Mouse (Mus musculus): ENCODE data around the gene Ogg1.

Gene Ogg1

DNA sequence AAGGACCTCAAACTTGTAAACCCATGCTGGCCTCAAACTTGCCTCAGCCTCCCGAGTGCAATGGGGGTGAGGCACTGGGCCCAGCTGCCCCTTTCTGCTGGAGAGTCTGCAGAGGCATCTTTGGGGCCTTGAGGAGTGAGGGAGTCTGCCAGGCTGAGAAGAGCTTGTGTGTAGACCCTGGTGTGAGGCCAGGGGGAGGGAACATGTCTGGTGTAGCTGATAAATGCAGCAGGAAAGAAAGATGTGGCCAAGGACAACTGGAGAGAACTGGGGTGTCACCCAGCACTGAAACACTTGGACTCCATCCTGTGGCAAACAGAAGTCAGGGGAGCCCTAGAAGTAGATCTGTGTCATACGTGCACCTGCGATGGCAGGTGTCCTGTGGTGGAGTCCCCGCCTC is 46.7 kb downstream of the Ogg1 start:
- DNase-seq = no peak

DNA sequence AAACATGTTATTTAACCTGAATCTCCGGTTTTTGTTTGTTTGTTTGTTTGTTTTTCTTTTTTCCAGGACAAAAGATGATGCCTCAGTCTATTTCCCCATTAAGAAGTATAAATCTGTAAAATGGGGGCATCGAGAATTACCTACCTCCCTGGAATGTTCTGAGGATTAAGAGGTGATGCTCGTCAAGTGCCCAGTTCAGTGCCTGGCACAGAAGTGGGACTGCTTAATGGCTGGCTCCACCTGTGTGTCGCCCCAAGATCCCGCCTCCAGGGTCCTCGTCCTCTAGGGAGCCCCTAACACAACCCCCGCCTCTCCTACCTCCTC is 50.4 kb downstream of the Ogg1 start:
- DNase-seq = no peak

DNA sequence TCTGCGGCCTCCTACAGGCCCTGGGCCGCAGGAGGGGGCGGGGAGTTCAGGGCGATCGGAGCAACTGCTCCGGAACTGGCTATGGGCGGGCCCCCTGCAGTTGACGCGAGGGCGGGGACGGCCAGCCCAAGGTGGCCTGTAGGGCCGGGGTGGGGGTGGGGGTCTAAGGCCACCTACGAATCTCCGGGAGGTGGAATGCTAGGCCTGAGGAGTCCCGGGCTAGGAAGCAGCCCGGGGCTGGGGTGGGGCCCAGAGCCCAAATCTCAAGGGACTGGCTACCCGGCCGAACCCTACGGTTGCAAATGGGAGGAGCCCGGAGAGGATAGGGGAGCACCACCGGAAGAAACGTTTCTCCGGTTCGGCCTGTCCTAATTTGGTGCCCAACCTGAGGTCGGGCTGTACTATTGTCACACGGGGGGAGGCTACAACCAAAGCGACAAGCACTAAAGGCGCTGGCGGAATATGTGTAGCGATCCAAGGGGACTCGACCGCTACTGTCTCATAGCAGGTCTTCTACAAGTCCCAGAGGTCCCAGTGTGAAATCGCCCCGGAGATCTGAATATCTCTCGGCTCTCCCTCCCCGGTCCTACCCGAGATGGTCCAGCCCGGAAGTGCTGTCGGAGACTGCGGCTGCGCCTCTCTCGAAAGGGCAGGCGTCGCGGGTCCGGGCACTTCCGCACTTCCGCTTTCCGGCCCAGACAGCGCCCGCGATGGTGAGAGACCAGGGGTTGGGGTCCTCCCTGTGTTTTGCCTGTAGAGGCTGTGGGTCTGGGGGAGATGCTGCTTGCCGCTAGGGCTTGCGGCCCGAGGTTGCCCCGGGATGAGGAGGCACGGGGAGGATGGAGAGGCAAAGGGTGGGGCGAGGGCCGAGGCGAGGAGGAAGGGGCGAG is 51.0 kb downstream of the Ogg1 start, which contains the start of the genes Tada3 and Arpc4:
Gene Tada3 (minus strand): TSS at position 388 of the 890 bp plus-strand sequence.
Gene Arpc4 (plus strand): TSS at position 620 of the 890 bp plus-strand sequence.
- peak; percentile 98 for DNase-seq

DNA sequence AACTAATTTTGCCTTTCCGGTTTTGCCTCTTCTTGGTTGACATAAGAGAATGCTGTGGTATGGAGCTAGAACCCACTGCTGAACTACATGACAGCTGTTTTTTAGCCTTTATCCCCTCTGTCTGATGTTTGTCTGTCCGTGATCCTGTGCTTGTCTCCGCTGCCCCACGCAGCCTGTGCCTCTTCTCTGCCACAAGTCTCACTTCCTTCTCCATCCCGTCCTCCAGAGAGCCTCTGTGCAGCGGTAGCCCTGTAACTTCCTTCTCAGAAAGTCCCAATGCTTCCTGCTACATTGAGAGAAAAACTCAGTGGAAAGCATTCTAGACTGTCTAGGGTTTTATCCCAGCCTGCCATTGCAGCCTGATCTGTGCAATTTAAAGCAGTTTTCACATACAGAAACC is 52.5 kb downstream of the Ogg1 start:
- DNase-seq = no peak

DNA sequence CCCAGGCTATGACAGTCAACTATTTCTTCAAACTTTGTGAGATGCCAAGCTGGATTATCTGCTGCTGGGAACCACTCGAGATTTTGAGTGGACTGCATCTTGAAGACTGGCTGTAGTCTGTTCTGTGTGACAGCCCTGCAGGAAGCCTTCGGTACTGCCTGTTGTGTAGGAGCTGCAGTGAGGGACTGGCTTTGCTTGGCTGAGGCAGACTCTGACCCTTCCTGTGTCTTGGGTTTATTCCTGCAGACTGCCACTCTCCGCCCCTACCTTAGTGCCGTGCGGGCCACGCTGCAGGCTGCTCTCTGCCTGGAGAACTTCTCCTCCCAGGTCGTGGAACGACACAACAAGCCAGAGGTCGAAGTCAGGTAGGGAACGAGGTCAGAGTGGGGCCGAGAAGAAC is 53.7 kb downstream of the Ogg1 start:
- no peak for DNase-seq

DNA sequence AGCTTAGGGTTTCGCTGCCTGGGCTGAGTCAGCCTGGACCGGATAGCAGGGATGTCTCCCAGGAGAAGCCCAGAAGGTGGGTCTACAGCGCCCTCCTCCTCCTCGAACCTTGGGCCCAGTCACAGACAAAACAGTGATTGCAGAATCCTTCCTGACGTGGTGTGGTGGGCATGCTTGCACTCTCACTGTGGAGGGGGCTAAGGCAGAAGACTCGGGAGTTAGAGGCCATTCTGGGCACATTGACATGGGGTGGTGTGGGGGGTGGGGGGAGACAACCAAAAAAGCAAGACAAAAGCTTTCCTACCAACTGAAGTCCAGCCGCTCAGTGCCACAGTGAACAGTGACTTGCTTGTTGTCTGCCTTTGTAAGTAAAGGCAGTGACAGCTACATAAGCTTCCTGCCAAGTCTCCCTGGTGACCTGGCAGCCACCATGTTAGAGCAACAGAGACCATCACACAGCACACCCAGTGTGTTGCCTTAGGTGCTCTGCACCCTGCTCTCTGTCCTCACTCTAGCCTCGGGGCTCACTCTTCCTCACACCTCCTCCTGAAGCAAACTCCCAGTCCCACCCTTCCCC is 57.7 kb downstream of the Ogg1 start:
- no peak for DNase-seq

Data from retina, postnatal 1 day (tissue).